Mouse (Mus musculus): Measurements from ENCODE around the gene Sgpp2. TPM values are rescaled to one million over a fixed set of nuclear protein-coding genes. Genes with fewer than 3 reads are reported as not detected.

Gene Sgpp2
- polyA plus RNA-seq, 1 experiment, result 42.2 TPM

- 87% methylated on average over 1 of the region's 1 CpGs for WGBS
- DNase-seq (ENCODE audit: low read depth, low spot score), result no peak
These were observed 126.3 kb downstream of the Sgpp2 start for GRCm38 (mm10) chr1:78436445-78436844.

GRCm38 (mm10) chr1:78437150-78437549 is 127.0 kb downstream of the Sgpp2 start:
- 59% methylated on average over 3 of the region's 3 CpGs for WGBS
- no peak for DNase-seq (ENCODE audit: low read depth, low spot score)

- DNase-seq (ENCODE audit: low read depth, low spot score), result no peak
These were observed 130.6 kb downstream of the Sgpp2 start for GRCm38 (mm10) chr1:78440716-78441115.

GRCm38 (mm10) chr1:78443056-78443455 is 132.9 kb downstream of the Sgpp2 start:
- 95% methylated on average over 7 of the region's 7 CpGs for WGBS

More at GRCm38 (mm10) chr1:78440716-78441115, 130.6 kb downstream of the Sgpp2 start:
- WGBS, result 89% methylated on average over 8 of the region's 8 CpGs

GRCm38 (mm10) chr1:78446232-78446631 is 136.1 kb downstream of the Sgpp2 start:
- WGBS, result 50% methylated on average over 8 of the region's 8 CpGs
- DNase-seq (ENCODE audit: low read depth, low spot score), result no peak

More at GRCm38 (mm10) chr1:78443056-78443455, 132.9 kb downstream of the Sgpp2 start:
- no peak for DNase-seq (ENCODE audit: low read depth, low spot score)

- no peak for DNase-seq (ENCODE audit: low read depth, low spot score)
- WGBS, result 89% methylated on average over 6 of the region's 6 CpGs
These were observed 136.6 kb downstream of the Sgpp2 start for GRCm38 (mm10) chr1:78446742-78447141.

GRCm38 (mm10) chr1:78448091-78448490 is 137.9 kb downstream of the Sgpp2 start:
- WGBS, result 15% methylated on average over 1 of the region's 1 CpGs
- DNase-seq (ENCODE audit: low read depth, low spot score), result no peak

- 76% methylated on average over 12 of the region's 12 CpGs for WGBS
- no peak for DNase-seq (ENCODE audit: low read depth, low spot score)
These were observed 141.1 kb downstream of the Sgpp2 start for GRCm38 (mm10) chr1:78451070-78451854.

- WGBS, result 92% methylated on average over 6 of the region's 6 CpGs
- no peak for DNase-seq (ENCODE audit: low read depth, low spot score)
These were observed 142.4 kb downstream of the Sgpp2 start for GRCm38 (mm10) chr1:78452544-78452943.

GRCm38 (mm10) chr1:78453886-78454285 is 143.7 kb downstream of the Sgpp2 start:
- no peak for DNase-seq (ENCODE audit: low read depth, low spot score)
- 94% methylated on average over 8 of the region's 8 CpGs for WGBS

GRCm38 (mm10) chr1:78454659-78455058 is 144.5 kb downstream of the Sgpp2 start:
- DNase-seq (ENCODE audit: low read depth, low spot score), result no peak
- 42% methylated on average over 7 of the region's 7 CpGs for WGBS

Other genes starting within 250 kb of the Sgpp2 start
- gene Pax3, start 113.2 kb upstream of the Sgpp2 start, polyA plus RNA-seq (2012; rRNA removed), result not detected in 2 replicates
- 30.9 and 32.1 TPM in 2 replicates for gene Farsb, start 178.6 kb downstream of the Sgpp2 start, polyA plus RNA-seq (2012; rRNA removed)
- 0.98 and 1.9 TPM in 2 replicates for gene Mogat1, start 200.6 kb downstream of the Sgpp2 start, polyA plus RNA-seq (2012; rRNA removed)
- gene BC035947, start 201.8 kb downstream of the Sgpp2 start, polyA plus RNA-seq (2012; rRNA removed), result 1.1 and 3.5 TPM in 2 replicates

Data from large intestine, adult 2 months (tissue).